Mouse (Mus musculus) heart, embryonic 15.5 days (tissue): ENCODE results near the gene Elf1. TPM values are rescaled to one million over a fixed set of nuclear protein-coding genes. Genes with fewer than 3 reads are reported as not detected.

Experiments
- ATAC-seq: fragments of 200-750 bp; cut with Nextera tagmentation; replicated peaks from 2 replicates; pipeline ENCODE4 v1.8.0; 2017; ENCODE audit warnings: low read depth, moderate TSS enrichment; ENCODE audit not compliant: insufficient number of reproducible peaks, insufficient read depth, low FRiP score
- H3K27ac ChIP-seq: fragments of 300-500 bp; sonication (generic); 2 replicates; pipeline ENCODE4 v1.5.1; 2015; ENCODE audit warnings: mild to moderate bottlenecking, inconsistent platforms
- H3K27me3 ChIP-seq: fragments of 300-500 bp; sonication (generic); 2 replicates; pipeline ENCODE4 v1.6.1; 2015; ENCODE audit warnings: inconsistent platforms
- H3K36me3 ChIP-seq: fragments of 300-500 bp; sonication (generic); 2 replicates; pipeline ENCODE4 v1.6.1; 2015; ENCODE audit warnings: mild to moderate bottlenecking, inconsistent platforms
- H3K4me1 ChIP-seq: fragments of 300-500 bp; sonication (generic); replicated peaks from 2 replicates; pipeline ENCODE4 v1.6.1; 2015; ENCODE audit warnings: inconsistent platforms
- H3K4me2 ChIP-seq: fragments of 300-500 bp; sonication (generic); 2 replicates; pipeline ENCODE4 v1.6.1; 2015; ENCODE audit warnings: inconsistent platforms, mild to moderate bottlenecking, moderate library complexity
- H3K4me3 ChIP-seq: fragments of 300-500 bp; sonication (generic); 2 replicates; pipeline ENCODE4 v1.5.1; 2015; ENCODE audit warnings: mild to moderate bottlenecking, inconsistent platforms
- H3K9ac ChIP-seq: fragments of 300-500 bp; sonication (generic); 2 replicates; pipeline ENCODE4 v1.6.1; 2015; ENCODE audit warnings: mild to moderate bottlenecking, inconsistent platforms
- H3K9me3 ChIP-seq: fragments of 300-500 bp; sonication (generic); replicated peaks from 2 replicates; pipeline ENCODE4 v1.6.1; 2016; ENCODE audit warnings: inconsistent platforms
- WGBS: fragments of 180-500 bp; shearing (Covaris S2); methylation state at CpG from one replicate; pipeline ENCODE4 v1.1.7; 2015; ENCODE audit warnings: mixed read lengths; 5-methylcytosine and 5-hydroxymethylcytosine counted together
- polyA plus RNA-seq: library from polyadenylated mRNA; unstranded; fragments of >200 nt; fragmentation: Nextera tagmentation; extraction: Ambion mirVana; gene quantifications from 2 replicates; pipeline ENCODE4 v1.2.1, GENCODE M21; 2015

Elf1 gene
- polyA plus RNA-seq, 1 experiment from 2014 or later = 7.8 TPM

DNA sequence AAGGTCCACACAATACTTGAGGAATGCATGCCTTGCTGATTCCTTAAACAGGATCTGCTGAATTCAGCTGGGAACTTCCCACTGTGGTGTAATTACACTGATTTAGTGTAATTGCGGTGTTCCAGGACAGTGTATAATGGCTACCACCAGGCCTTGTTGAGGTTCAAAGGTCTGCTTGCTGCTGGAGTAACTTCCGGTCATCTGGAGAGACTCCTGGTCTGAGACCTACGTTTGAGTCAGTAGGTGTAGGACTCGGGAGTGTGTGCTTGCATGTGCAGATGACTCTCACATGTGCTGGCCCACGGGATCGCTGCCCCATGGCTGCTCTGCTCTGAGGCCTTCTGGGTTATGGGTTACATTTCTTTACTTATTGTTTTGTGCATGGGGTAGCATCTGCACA lies 13.4 kb downstream of the Elf1 start:
- WGBS = 83% methylated on average over 6 of the region's 6 CpGs

DNA sequence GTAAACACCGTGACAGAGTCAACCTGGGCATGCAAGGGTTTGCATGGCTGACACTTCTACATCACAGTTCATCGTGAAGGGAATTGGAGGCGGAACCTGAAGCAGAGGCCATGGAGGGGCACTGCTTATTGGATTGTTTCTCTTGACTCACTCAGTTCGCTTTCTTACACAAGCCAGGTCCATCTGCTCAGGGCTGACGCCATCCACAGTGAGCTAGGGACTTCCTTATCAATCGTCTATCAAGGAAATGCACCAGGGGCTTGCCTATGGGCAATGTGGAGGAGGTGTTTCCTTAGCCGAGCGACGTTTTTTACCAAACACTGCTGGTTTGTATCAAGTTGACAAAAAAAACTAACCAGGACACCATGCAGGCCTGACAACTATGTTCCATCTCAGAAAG lies 18.3 kb downstream of the Elf1 start:
- Histone ChIP-seq H3K36me3 (0 out of 2 replicates have a peak, but pooled peaks cover 3% of the 10 kb centered on the region), H3K9me3 (no peaks in the 10 kb centered on the region), H3K9ac (no peak overlapping the region), H3K27ac (no peak overlapping the region), H3K4me3 (no peak overlapping the region), H3K4me1 (peaks cover 15% of the 10 kb centered on the region), H3K27me3 (no peaks in the 10 kb centered on the region), H3K4me2 (no peak overlapping the region)
- WGBS = 57% methylated on average over 9 of the region's 9 CpGs
- ATAC-seq = peak; percentile 12; the same call in 1 of the 2 replicates

More for the DNA sequence above, 13.4 kb downstream of the Elf1 start:
- no peak overlapping the region for H3K27ac ChIP-seq
- no peak overlapping the region for H3K4me3 ChIP-seq
- ATAC-seq = no peak
- H3K9ac ChIP-seq = no peak overlapping the region
- no peaks in the 10 kb centered on the region for H3K27me3 ChIP-seq
- no peak overlapping the region for H3K4me2 ChIP-seq
- peaks cover 4% of the 10 kb centered on the region; the same call in 1 of the 2 replicates for H3K36me3 ChIP-seq
- peaks cover 4% of the 10 kb centered on the region for H3K4me1 ChIP-seq
- H3K9me3 ChIP-seq = no peaks in the 10 kb centered on the region

DNA sequence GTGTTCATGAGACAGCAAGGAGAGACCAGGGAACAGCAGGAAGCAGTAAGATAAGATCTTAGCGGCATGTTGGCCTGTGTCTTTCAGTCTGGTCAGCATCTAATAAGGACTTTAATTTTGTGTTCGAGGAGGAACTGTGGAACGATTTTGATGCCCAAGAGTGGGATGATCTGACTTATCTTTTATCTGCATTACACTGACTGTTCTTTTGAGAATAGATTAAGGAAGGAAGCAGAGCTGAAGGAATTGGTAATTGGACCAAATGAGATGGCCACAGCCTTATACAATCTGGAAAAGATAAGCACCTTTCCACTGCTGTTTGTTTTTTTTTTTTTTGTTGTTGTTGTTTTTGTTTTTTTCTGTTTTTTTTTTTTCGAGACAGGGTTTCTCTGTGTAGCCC lies 19.8 kb downstream of the Elf1 start:
- peaks cover 18% of the 10 kb centered on the region for H3K4me1 ChIP-seq
- H3K27ac ChIP-seq = no peak overlapping the region
- no peaks in the 10 kb centered on the region for H3K9me3 ChIP-seq
- 62% methylated on average over 4 of the region's 4 CpGs for WGBS
- no peak overlapping the region for H3K4me3 ChIP-seq
- no peaks in the 10 kb centered on the region for H3K27me3 ChIP-seq
- 0 out of 2 replicates have a peak, but pooled peaks cover 3% of the 10 kb centered on the region for H3K36me3 ChIP-seq
- no peak overlapping the region for H3K9ac ChIP-seq
- ATAC-seq = no peak
- no peak overlapping the region for H3K4me2 ChIP-seq

DNA sequence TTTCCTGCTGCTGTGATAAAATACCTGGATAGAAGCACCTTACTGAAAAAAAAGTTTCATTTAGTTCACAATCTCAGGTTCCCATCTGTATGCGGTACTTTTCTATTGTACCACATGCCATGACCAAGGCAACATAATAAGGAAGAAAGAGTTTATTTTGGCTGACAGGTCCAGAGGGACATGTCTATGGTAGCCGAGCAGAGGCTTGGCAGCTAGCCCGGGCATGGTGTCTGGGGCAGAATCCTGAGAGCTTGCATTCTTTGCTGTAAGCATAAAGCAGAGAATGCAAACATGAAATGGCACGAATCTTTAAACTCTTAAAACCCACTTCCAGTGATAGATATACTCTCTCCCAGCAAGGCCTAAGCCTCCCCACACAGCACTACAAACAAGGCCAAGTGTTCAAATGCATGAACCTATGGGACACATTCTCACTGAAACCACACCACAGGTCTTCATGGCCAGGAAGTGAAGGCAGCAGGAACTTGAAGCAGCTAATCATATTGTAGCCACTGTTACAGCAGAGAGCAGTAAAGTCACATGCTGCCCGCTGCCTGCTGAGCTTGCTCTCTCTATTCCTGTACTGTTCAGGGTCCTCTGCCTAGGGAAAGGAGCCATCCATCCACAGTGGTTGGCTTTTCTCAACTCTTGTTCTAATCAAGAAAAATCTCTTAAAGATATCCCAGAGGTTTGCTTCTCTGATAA lies 22.5 kb downstream of the Elf1 start:
- ATAC-seq = peak; percentile 73; the same call in 1 of the 2 replicates

DNA sequence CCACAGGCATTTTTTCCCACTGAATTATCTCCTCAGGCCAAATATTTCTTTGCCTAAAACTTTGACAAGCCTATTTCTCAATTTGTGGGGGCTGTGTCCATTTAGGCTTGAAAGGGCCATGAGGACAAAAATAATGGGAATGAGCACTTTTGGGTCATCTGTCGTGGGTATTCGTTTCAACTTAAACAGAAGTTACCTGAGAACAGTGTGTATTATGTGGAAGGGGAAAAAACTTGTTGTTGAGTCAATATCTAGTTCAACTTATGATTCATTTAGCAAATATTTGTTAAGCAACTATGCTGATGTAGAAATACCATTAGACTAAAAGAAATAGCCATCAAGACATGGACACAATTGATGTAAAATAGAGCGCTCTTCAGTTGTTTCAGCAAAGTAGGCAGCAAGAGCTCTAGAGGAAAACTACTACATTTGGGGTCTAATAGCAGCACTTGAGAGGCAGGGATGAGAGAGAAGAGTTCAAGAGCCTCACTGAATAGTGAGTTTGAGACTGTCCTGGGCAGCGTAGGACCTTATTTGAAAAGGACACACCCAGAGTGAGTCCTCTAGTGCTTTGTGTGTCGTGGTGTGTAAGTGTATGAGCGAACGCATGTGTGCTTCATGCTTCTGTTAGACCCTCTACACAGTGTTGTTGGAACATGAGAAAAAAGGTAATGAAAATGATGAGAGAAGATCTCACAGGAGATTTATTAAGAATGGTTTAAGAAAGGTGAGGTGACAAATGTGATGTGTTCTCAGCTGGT lies 23.4 kb downstream of the Elf1 start:
- no peak overlapping the region; the same call in 1 of the 2 replicates for H3K9ac ChIP-seq
- H3K36me3 ChIP-seq = 0 out of 2 replicates have a peak, but pooled peaks cover 3% of the 10 kb centered on the region
- ATAC-seq = no peak
- no peak overlapping the region for H3K4me3 ChIP-seq
- no peaks in the 10 kb centered on the region for H3K9me3 ChIP-seq
- H3K27ac ChIP-seq = peak overlapping the region; percentile 72
- no peaks in the 10 kb centered on the region for H3K27me3 ChIP-seq
- WGBS = 90% methylated on average over 7 of the region's 7 CpGs
- H3K4me1 ChIP-seq = peaks cover 16% of the 10 kb centered on the region
- no peak overlapping the region for H3K4me2 ChIP-seq

More for the DNA sequence above, 22.5 kb downstream of the Elf1 start:
- Histone ChIP-seq H3K27ac (peak overlapping the region; percentile 72), H3K9ac (peak overlapping the region; percentile 26; the same call in 1 of the 2 replicates), H3K9me3 (no peaks in the 10 kb centered on the region), H3K4me3 (no peak overlapping the region), H3K27me3 (no peaks in the 10 kb centered on the region), H3K4me1 (peaks cover 18% of the 10 kb centered on the region), H3K36me3 (0 out of 2 replicates have a peak, but pooled peaks cover 3% of the 10 kb centered on the region), H3K4me2 (peak overlapping the region; percentile 19; the same call in 1 of the 2 replicates)
- WGBS = 31% methylated on average over 5 of the region's 5 CpGs

DNA sequence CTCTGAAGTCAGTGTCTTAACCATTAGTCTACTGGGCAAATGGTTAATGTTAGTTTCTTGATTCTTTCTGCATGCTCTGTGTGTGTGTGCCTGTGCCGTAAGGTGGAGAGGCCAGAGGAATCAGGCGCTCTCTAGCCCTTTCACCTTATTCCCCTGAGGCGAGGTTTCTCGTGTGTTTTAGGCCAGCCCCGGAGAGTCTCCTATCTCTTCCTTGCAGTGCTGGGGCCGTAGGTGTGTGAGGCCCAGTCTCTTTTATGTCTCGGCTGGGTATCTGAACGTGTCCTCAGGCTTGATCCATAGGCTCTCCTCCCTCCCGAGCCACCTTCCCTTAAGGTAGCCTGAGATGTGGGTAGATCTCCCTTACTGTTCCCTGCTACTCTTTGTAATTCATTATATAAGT lies 25.2 kb downstream of the Elf1 start:
- ATAC-seq = no peak
- H3K27me3 ChIP-seq = no peaks in the 10 kb centered on the region
- 0 out of 2 replicates have a peak, but pooled peaks cover 2% of the 10 kb centered on the region for H3K36me3 ChIP-seq
- H3K4me1 ChIP-seq = peaks cover 19% of the 10 kb centered on the region
- no peak overlapping the region for H3K9ac ChIP-seq
- H3K4me3 ChIP-seq = no peak overlapping the region
- no peaks in the 10 kb centered on the region for H3K9me3 ChIP-seq
- H3K27ac ChIP-seq = no peak overlapping the region
- 63% methylated on average over 9 of the region's 9 CpGs for WGBS
- no peak overlapping the region for H3K4me2 ChIP-seq

DNA sequence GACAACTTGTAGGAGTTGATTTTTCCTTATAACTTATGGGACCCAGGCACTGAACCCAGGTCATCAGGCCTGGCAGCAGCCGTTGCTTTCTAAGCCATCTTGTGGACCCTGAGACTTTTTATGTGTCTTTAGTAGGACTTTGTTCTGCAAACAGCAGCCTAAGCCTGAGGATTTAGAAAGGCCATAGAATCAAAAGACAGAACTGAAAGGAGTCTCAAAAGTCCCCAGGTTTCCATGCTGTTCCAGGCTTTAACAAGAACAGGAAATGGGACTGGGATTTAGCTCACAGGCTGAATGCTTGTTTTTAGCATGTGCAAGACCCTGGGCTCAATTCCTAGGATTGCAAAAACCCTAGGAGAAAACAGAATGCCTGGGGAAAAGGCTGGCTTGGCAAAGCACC lies 26.9 kb downstream of the Elf1 start:
- no peak overlapping the region for H3K4me2 ChIP-seq
- 78% methylated on average over 1 of the region's 1 CpGs for WGBS
- ATAC-seq = no peak
- H3K27me3 ChIP-seq = no peaks in the 10 kb centered on the region
- H3K9ac ChIP-seq = no peak overlapping the region
- no peaks in the 10 kb centered on the region for H3K36me3 ChIP-seq
- no peaks in the 10 kb centered on the region for H3K9me3 ChIP-seq
- H3K27ac ChIP-seq = no peak overlapping the region
- H3K4me1 ChIP-seq = peaks cover 31% of the 10 kb centered on the region
- no peak overlapping the region for H3K4me3 ChIP-seq

DNA sequence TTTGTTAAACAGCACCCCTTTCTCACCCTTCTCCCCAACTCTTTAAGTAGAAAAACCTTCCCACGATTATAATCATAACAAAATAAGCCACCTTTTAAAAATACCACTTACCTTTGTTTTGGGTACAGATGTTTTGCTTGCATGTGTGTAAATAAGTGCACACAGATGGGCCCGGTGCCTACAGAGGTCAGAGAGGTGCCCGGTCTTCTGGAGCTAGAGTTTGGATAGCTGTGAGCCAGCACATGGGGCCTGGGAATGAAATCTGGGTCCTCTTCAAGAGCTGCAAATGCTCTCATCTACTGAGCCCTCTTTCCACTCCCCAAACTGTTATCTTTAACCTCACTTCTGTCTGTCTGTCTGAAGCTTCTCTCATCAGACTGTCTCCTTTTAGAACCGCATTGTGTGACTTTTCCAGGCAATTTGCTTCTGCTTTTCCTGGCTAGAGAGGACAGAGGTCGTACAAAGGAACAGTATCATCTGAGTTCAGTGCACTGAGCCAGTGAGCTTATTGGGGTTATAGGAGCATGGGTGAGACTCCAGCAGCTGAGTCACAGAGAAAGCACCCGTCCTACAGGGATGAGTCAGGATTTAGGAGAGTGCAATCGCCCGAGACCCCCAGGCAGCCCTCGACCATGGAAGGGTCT lies 27.8 kb downstream of the Elf1 start:
- Histone ChIP-seq H3K4me2 (no peak overlapping the region), H3K4me3 (no peak overlapping the region), H3K4me1 (peaks cover 25% of the 10 kb centered on the region), H3K9ac (no peak overlapping the region), H3K36me3 (no peaks in the 10 kb centered on the region), H3K27ac (no peak overlapping the region), H3K27me3 (no peaks in the 10 kb centered on the region), H3K9me3 (no peaks in the 10 kb centered on the region)
- ATAC-seq = no peak
- WGBS = 70% methylated on average over 9 of the region's 9 CpGs

DNA sequence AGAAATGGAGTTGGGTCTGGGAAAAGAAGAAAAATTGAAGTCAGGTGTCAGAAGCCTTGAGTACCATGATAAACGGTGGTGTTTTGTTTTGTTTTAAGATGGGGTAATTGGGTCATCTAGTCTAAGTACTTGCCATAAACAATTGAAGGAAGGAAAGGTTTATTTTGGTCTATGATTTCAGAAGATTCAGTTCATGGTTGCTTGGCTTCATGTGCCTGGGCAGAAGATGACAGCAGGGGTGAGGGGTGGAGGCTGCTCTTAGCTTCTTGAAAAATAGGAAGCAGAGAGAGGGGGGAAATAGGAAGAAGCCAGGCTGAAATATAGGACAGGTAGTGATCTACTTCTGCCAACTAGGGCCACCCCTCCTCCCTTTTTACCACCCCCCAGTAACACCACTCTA lies 30.5 kb downstream of the Elf1 start:
- peaks cover 18% of the 10 kb centered on the region for H3K4me1 ChIP-seq
- H3K36me3 ChIP-seq = no peaks in the 10 kb centered on the region
- H3K4me3 ChIP-seq = no peak overlapping the region
- 48% methylated on average over 1 of the region's 1 CpGs for WGBS
- no peaks in the 10 kb centered on the region for H3K27me3 ChIP-seq
- peak overlapping the region; percentile 40 for H3K27ac ChIP-seq
- H3K4me2 ChIP-seq = no peak overlapping the region
- no peaks in the 10 kb centered on the region for H3K9me3 ChIP-seq
- no peak for ATAC-seq
- H3K9ac ChIP-seq = no peak overlapping the region

DNA sequence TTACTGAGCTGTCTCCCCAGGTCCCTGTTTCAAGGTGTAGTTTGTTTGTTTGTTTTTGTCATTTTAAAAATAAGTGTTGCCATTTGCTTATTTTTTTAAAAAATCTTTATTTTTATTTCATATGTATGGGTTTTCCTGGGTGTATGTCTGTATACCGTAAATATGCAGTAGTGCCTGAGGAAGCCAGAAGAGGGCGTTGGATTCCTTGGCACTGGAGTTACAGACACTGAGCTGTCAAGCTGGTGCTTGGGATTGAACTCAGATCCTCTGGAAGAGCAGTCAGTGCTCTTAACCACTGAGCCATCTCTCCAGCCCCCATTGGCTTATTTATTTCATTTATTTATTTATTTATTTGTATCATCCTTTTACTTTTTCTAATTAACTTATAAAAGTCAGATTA lies 33.0 kb downstream of the Elf1 start:
- Histone ChIP-seq H3K4me1 (peaks cover 18% of the 10 kb centered on the region), H3K27ac (no peak overlapping the region), H3K36me3 (no peaks in the 10 kb centered on the region), H3K27me3 (no peaks in the 10 kb centered on the region), H3K9me3 (no peaks in the 10 kb centered on the region), H3K9ac (no peak overlapping the region), H3K4me3 (no peak overlapping the region), H3K4me2 (no peak overlapping the region)
- 72% methylated on average over 2 of the region's 2 CpGs for WGBS
- ATAC-seq = no peak

DNA sequence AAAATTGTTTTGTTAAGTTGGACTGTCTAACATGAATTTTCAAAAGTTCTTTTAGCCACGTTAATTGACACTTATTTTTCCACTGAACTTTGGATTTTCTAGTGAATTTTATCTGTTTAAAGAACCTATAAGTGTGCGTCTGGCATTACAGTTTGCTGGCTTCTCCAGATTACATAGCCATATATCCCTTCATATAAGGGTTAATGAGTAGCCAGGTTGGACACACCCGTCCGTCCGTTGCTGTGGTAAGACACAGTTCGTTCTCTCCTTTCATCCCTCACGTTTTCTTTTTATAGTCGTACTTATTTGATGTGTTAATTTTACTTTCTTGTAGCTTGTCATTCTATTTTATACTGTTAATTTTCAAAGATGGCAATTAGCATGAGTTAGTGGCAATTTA lies 34.1 kb downstream of the Elf1 start:
- peak overlapping the region; percentile 2; the same call in 1 of the 2 replicates for H3K4me3 ChIP-seq
- H3K27ac ChIP-seq = 0 out of 2 replicates have a peak overlapping the region, but pooled peaks have one; percentile 42

More for the DNA sequence above, 34.1 kb downstream of the Elf1 start:
- Histone ChIP-seq H3K4me1 (peaks cover 26% of the 10 kb centered on the region), H3K36me3 (no peaks in the 10 kb centered on the region), H3K9me3 (no peaks in the 10 kb centered on the region), H3K4me2 (no peak overlapping the region), H3K27me3 (no peaks in the 10 kb centered on the region), H3K9ac (no peak overlapping the region)
- WGBS = 78% methylated on average over 8 of the region's 8 CpGs
- no peak for ATAC-seq
